Mouse (Mus musculus) layer of hippocampus, postnatal 25 days (tissue): ENCODE measurements around the gene Cyp2d9. TPM values are rescaled to one million over a fixed set of nuclear protein-coding genes. Genes with fewer than 3 reads are reported as not detected.
"Not testable (repeated sequence)": the region's sequence is repeated elsewhere in the genome, so short reads cannot be mapped to it uniquely, and the experiment has no call there.

Source experiments
- DNase-seq, 2 experiments: peaks; one replicate each; pipeline ENCODE4 v3.0.0; 2022; ENCODE audit warnings: mixed read lengths in 2 of 2, low spot score in 1 of 2; ENCODE audit errors: extremely low spot score in 1 of 2
- total RNA-seq, 2 experiments: library from RNA; stranded (reverse); gene quantifications; 2 replicates each; pipeline ENCODE4 v1.2.3; 2021

Cyp2d9 gene
- total RNA-seq: under 1 TPM in 1 of 2 experiments, not detected in 1; 0.22 TPM

GRCm38 (mm10) chr15:82433137-82433536 is at the start of gene Cyp2d9:
Gene Cyp2d9, plus strand, starts transcription at chr15:82433437.
- DNase-seq: no peak

DNA sequence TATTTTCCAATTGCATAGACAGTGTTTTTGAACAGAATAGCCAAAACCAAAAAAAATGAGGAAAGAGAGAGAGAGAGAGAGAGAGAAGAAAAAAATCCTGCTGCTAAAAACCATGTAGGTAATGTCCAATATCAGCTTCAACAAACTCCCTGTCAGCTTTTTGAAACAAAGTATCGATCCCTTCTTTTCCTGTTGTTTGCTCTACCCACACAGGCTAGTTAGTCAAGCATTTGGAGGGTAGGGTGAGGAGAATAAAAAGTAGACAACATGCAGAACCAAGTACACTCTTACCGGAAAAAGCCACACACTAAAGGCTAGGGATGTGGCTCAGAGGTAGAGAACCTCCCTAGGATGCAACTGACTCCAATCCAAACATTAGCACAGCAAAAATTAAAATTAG is 47.5 kb upstream of the Cyp2d9 start:
- DNase-seq: no peak

DNA sequence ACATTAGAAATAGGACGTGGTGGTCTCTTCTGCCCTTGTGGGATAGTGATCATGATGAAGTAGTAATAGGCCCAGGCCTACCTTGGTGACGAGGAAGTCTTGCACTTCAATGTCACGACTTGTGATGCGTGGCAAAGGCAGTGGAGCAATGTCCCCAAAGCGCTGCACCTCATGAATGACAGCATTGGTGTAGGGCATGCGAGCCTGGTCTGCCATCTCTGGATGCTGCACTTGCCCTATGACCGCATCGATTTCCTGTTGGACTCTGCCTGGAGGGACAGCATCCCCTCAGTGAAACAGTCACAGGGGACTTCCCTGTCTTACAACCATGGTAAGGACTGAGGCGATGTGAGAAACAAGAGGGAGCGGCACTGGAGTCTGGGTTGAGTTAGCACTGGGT is 43.3 kb upstream of the Cyp2d9 start:
- not testable (repeated sequence) for DNase-seq

GRCm38 (mm10) chr15:82393922-82394321 is 39.3 kb upstream of the Cyp2d9 start, which contains the start of gene Cyp2d11:
Gene Cyp2d11, minus strand, starts transcription at chr15:82394022.
- not testable (repeated sequence) for DNase-seq

DNA sequence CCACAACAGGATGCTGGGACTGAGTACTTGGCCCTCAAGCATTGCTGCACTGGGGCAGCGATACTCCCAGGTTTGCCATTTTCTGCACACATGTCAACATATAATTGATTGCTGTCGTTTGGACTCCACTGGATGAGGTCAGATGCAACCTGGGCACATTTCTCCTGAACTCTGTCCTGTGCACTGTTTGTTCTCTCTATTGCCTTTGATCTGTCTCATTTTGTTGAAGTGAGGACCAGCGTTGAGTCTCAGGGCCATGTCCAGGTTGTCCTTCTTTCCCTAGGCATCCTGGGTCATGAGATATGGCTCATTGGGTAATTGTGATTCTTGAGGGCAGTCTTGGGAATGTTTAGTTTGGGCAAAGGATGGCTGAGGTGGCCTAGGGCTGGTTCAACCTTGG is 37.3 kb upstream of the Cyp2d9 start:
- not testable (repeated sequence) for DNase-seq

DNA sequence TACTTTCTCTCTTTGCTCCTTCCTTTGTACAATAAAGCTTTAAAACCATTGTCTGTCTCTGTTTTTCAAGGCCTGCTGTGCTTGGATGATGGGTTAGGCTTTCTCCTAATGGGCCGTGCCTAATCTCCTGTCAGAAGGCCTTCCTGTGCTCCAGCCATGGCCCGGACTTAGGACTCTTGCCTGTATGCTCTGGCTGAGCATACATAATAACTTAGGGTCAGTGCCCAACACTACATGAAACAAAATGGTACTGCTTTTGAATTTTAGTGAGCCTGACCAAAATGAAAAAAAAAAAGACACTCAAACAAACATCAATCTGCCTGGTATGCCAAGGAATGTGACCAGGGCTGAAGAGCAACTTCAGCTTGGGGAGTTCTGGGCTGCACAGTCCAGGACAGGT is 31.7 kb upstream of the Cyp2d9 start:
- no peak for DNase-seq

- no peak for DNase-seq
Observed at GRCm38 (mm10) chr15:82402106-82402505, 31.1 kb upstream of the Cyp2d9 start.

DNA sequence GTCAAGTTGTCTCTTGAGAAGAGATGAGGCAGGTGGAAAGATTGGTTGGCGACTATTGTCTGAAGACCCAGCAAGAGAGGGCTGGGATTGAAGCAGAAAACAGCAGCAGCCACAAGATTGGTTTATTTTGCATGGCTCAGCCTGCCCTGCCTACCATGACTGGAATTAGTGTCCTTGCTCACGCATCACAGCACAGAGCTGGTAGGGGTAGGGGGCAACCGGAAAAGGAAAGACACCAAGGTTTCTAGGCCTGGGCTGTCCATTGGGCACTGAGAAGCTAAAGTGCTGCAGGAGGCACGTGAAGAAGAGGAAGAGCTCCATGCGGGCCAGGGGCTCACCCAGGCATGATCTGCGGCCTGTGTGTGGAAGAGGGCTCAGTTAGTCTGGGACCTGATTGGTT is 30.5 kb upstream of the Cyp2d9 start:
- no peak for DNase-seq

DNA sequence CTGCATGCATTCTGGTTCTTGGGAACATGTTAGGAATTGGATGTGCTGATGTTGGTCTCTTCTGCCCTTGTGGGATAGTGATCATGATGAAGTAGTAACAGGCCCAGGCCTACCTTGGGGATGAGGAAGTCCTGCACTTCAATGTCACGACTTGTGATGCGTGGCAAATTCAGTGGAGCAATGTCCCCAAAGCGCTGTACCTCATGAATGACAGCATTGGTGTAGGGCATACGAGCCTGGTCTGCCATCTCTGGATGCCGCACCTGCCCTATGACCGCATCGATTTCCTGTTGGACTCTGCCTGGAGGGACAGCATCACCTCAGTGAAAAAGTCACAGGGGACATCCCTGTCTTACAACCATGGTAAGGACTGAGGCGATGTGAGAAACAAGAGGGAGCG is 29.6 kb upstream of the Cyp2d9 start:
- no peak for DNase-seq

DNA sequence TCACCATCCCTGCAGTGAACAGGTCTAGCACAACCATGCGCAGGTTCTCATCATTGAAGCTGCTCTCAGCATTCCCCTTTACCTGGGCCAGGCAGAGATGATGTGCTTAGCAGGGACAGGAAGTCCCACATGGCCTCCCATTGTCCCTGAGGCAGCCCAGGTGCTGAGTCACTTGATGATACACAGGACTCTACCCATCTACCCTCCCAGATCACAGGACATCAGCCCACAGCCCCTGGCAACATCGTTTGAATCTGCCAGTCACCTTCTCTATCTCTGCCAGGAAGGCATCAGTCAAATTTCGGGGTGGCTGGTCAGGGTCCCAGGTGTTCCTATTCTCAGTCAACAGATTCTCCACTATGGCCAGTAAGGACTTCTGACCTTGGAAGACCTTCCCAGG is 29.1 kb upstream of the Cyp2d9 start:
- DNase-seq: no peak

DNA sequence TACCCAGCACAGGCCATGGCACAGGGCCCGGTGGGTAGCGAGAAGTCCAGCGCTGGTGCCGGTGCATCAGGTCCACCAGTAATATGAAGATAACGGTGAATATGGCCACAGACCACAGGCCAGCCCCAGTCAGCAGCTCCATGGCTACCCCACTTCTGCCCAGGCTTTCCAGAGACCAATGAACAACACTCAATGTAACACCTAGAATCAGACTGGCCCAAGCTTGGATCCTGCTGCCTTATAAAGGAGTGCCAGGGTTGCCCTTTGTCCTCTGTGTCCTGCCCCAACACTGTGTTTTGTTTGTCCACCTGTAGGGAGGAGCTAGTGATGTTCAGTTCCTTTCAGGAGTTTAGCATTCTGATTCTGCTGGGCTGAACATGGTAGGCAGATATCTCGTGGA is 26.3 kb upstream of the Cyp2d9 start, which contains the start of gene Cyp2d10:
Cyp2d10 (minus strand) TSS at position 215 of the 400 bp plus-strand sequence.
- DNase-seq: no peak

DNA sequence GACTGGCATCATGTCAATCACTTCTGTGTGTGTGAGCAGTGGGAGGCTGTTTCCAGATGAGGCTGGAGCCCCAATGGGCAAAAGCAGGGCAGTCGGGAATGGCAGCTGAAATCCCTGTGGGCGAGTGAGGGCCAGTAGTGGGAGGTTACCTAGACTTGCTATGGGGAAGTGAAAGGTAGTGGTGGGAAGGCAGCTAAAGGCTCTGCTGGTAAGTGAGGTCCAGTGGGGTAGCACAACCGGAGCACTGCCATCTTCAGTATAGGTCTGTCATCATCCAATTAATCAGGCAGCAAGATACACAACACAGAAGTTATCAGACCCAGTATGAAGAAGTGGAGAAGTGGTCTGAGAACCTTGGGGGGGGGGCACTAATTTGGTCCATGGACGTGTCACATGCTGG is 25.7 kb upstream of the Cyp2d9 start:
- DNase-seq: no peak

DNA sequence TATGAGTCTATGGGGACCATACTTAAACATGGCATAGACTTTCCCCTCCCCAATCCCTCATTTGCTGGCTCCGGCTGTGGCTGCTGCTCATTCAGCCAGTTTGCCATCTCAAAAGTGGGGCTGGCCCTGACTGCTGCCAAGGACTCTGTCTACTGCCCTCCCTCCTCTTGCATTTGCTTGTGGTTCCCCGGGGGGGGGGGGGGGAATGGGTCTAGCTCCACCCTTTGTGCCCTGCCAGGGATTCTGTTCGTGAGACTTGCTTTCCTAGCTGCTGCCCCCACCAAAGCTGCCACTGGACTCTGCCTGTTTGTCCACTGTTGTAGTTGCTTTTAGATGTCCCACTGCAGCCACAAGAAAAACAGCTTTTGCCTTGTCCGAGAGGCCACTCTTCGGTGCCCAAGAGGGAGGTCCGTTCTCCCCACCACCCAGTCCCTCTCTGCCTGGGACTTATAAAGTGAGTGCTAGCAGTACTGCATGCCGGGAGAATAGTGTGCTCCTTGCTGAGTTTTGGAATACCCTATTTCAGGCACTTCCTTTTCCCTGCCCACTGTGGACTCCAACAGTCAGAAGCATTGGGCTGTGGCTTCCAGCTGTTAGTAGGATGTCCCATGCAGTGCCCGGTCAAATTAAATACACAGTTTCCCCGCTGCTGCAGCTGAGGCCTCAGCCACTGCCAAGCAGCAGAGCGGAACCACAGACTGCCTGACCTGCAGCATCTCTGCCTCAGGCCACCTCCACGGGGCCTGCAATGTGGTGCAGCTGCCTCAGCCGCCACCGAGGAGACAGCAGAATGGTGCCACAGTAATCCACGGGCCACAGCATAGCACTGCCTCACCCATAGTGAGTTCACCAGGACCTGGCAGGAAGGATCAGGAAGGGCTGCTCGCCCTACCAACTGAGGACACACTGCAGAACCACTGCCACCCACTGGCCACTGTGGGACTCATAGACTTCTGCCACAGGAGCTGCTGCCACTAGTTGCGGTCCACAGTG is 16.1 kb upstream of the Cyp2d9 start:
- peak; percentile 64 to 74 for DNase-seq

GRCm38 (mm10) chr15:82418616-82419015 is 14.6 kb upstream of the Cyp2d9 start:
- DNase-seq: no peak

GRCm38 (mm10) chr15:82422935-82423334 is 10.3 kb upstream of the Cyp2d9 start:
- no peak for DNase-seq

DNA sequence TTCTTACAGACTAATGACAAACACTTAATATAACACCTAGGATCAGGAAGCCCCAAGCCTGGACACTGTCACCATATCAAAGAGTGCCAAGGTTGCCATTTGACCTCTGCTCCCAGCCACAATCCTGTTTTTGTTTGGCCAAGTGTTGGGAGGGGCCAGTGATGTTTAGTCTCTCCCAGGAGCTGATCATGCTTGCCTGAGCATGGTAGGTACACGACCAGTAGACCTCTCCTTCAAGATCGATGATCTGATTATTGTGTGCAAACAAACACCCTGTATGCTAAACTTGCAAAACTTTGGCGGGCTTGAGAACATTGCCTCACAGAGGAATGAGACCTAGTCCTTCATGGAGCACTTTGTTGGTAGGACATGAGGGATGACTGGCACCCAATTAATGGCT is 9.8 kb upstream of the Cyp2d9 start:
- DNase-seq: no peak

GRCm38 (mm10) chr15:82433621-82434020 is 384 bp downstream of the Cyp2d9 start:
- no peak for DNase-seq

- DNase-seq: no peak
Observed at GRCm38 (mm10) chr15:82434541-82434940, 1.3 kb downstream of the Cyp2d9 start.

- no peak for DNase-seq
Observed at GRCm38 (mm10) chr15:82435011-82435410, 1.8 kb downstream of the Cyp2d9 start.

- DNase-seq: no peak
Observed at GRCm38 (mm10) chr15:82435606-82436005, 2.4 kb downstream of the Cyp2d9 start.

DNA sequence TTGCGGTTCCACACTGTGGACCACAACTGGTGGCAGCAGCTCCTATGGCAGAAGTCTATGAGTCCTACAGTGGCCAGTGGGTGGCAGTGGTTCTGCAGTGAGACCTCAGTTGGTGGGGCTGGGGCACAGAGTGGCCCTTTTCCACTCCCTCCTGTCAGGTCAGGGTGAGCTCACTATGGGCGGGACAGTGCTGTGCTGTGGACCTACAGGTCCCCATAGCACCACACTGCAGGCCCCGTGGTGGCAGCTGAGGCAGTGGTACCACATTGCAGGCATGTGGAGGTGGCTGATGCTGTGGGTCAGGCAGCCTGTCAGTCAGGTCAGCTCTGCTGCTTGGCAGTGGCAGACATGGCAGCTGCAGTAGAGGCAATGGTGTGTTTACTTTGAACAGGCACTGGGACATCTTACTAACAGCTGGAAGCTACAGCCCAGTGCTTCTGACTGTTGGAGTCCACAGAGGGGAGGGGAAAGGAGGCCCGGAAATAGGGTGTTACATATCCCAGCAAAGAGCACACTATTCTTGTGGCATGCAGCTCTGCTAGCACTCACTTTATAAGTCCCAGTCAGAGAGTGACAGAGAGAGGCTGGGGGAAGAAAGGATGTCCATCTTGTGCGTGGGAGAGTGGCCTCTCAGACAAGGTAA is 4.9 kb downstream of the Cyp2d9 start:
- DNase-seq: no peak
